Mouse (Mus musculus) lung, adult 2 months (tissue): Measurements from ENCODE around the gene Dpf1.

Source experiments
- CTCF ChIP-seq: fragments of 200-500 bp; IDR thresholded peaks from 2 replicates; pipeline ENCODE4 v1.5.1; 2011; ENCODE audit warnings: mild to moderate bottlenecking, low read length, control low read depth; ENCODE audit not compliant: insufficient read depth
- POLR2A ChIP-seq: fragments of 200-500 bp; IDR thresholded peaks from 2 replicates; pipeline ENCODE4 v1.6.1; 2011; ENCODE audit warnings: low read depth, mild to moderate bottlenecking, control low read depth, low read length, borderline replicate concordance; ENCODE audit errors: extremely low read depth

GRCm38 (mm10) chr7:29305263-29305988, 1.7 kb downstream of the Dpf1 start:
- TF ChIP-seq CTCF (no peak), POLR2A (no peak)
